Mouse (Mus musculus) monocyte, adult 5-6 weeks (primary cell): ENCODE results near the gene Slc17a4. TPM values are rescaled to one million over a fixed set of nuclear protein-coding genes. Genes with fewer than 3 reads are reported as not detected.
A peak's percentile ranks its signal among the peaks of the same experiment; 100 is the strongest.

Experiments
- ATAC-seq: fragments of 153-309, 156-312 bp; replicated peaks from 2 replicates; pipeline ENCODE4 v1.8.0; 2017; ENCODE audit warnings: mild to moderate bottlenecking; ENCODE audit not compliant: low TSS enrichment, insufficient number of reproducible peaks, severe bottlenecking, poor library complexity, low FRiP score
- total RNA-seq: library from RNA; stranded (forward); fragments of 200-1000, 200-491, 200-594 nt; gene quantifications from 3 replicates; pipeline ENCODE4 v1.2.3, GENCODE M21; 2017

Slc17a4 gene
- not detected in 3 replicates for total RNA-seq

- ATAC-seq, result no peak
Measured at GRCm38 (mm10) chr13:23914376-23915167, at the start of gene Slc17a4. Gene Slc17a4, minus strand, starts transcription at chr13:23915009.

DNA sequence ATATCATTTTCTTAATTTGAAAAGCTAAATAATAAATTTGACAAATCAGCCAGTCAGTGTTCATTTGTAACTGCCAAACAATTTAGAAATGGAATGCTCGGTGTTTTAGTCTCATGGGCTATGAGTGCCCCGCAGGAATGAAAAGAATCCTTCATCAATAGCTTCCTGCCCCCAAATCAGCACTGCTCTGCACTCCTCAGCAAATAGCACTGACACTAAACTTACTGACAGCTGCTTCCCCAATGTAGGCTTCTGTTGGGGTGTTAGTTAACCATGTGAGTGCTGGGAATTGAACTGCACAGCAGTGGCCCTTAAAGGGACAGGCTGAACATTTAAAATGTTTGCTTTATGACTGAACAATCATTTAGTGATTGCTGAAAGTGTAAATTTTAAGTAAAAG lies 45.0 kb upstream of the Slc17a4 start:
- ATAC-seq, result no peak

DNA sequence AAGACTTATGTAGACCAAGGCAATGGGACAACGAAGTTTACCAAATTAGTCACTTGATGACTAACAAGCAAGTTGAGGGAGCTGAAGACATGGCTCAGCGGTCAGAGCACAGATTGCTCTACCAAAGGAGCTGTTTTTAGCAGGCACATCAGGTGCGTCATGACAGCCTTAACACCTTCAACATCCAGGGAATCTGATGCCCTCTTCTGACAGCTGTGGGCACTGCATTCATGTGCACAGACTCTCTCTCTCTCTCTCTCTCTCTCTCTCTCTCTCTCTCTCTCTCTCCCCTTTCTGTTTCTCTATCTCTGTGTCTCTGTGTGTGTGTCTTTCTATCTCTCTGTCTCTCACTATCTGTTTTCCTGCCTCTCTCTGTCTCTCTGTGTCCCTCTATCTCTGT lies 36.1 kb upstream of the Slc17a4 start:
- no peak for ATAC-seq

DNA sequence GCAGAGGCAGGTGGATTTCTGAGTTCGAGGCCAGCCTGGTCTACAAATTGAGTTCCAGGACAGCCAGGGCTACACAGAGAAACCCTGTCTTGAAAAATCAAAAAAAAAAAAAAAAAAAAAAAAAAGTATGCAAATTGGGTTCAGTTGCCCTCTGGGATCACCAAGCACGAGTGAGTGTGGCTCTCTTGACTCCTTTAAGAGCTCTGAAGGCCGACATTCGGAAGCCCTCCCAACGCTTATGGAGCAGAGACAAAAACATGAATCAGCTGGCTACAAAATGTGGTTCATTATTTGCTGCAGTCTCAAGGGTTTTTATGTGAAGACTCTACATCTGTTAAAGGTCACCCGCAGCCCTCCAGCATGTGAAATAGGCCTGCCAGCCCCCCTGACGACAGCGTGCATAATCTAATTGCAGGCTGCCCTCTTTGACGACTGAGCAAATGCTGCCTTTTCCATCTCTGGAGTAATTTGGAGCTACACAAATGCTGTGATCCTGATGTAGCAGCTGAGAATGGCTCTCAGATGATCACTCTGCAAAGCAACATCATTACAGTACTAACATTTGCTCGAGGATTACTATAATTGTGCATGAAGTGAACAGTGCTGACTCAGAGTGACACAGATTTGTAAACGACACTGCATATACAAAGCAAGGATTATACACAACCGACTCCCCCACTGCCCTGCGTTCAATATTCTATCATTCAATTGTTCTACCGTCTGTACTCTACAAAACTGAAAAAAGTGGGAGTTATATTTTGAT lies 34.9 kb upstream of the Slc17a4 start:
- no peak for ATAC-seq

DNA sequence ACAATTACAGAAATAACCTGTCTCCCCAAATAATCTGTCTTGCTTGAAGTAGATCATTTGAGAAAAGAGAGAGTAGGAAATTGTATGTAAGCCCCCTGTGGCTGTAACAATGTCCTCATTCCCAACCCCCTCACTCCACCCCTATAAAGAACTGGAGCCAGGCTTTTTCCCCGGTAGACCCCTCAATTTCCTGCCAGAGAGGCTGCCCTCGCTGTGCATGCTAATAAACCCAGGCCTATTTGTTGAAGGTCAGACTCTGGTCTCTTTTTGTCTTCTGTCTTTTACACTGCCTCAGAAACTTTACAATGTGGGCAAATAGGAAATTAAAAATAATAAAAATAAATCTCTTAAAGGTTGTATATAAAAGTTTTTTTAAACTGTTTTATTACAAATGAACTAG lies 31.4 kb upstream of the Slc17a4 start:
- ATAC-seq, result no peak

GRCm38 (mm10) chr13:23942861-23943260 lies 28.1 kb upstream of the Slc17a4 start:
- no peak for ATAC-seq

- no peak for ATAC-seq
Measured at GRCm38 (mm10) chr13:23940291-23940690, 25.5 kb upstream of the Slc17a4 start.

DNA sequence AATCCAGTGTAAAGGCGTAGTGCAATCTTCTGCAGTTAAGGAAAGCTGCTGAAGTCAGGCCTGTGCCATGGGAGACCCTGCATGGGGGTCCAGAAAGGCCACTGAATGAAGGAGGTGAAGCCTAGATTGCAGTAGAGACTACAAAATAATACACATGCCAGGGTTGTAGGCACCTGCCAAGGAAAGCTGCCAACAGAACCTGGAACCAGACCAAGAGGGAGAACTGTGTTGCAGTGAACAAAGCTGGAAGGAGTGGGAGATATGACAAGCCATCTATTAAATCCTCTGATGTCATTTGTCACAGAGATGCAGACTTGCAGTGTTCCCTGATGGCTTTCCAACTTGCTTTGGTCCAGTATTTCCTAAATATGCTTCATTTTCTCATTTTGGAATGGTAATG lies 23.9 kb upstream of the Slc17a4 start:
- ATAC-seq, result no peak

- ATAC-seq, result no peak
Measured at GRCm38 (mm10) chr13:23934211-23934520, 19.4 kb upstream of the Slc17a4 start, which contains the start of gene Hist1h2aa. Gene Hist1h2aa, plus strand, starts transcription at chr13:23934462.

DNA sequence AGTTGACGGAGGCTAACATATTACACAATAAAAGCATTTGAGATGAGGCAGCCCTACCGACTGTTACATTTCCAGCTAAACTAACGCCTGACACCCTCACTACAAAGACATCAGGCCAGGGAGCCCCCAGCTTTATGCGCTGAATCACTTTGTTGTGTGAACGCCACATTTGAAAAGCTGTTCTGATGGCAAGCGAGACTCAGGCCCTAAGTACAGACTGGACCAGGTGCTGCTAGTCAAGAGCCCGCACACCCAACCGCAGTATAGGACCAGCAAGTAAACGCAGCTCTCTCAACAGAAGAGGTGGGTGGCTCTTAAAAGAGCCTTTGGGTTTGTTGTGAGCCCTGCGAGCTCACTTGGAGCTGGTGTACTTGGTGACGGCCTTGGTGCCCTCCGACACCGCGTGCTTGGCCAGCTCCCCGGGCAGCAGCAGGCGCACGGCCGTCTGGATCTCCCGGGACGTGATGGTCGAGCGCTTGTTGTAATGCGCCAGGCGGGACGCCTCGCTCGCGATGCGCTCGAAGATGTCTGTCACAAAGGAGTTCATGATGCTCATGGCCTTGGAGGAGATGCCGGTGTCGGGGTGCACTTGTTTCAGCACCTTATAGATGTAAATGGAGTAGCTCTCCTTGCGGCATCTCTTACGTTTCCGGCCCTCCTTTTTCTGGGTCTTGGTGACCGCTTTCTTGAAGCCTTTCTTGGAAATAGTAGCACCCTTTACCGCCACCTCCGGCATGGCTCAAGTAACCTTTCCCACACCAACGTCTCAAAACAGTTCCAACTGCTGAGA lies 18.8 kb upstream of the Slc17a4 start, which contains the start of gene Hist1h2ba:
TSS of gene Hist1h2ba (minus strand) at position 736 of the 790 bp plus-strand sequence.
- ATAC-seq, result no peak

GRCm38 (mm10) chr13:23930904-23931303 lies 16.1 kb upstream of the Slc17a4 start:
- no peak for ATAC-seq

DNA sequence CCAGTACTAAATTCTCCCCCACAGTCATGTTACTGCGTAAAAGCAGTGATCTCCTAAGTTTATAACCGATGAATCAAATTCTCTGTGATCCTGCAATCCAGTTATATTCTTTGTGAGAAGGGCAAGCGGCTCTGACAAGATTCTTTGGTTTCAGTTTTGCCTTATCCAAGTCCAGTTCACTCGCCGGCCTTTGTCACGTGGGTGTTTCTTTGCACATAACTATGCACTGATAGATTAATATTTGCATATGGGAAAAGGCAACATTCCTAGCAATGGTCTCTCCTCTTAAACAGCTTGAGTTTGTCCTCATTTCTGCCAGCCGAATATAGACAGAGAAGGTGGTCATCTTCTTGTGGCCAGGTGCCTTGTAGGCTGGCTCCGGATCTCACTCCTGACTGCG lies 15.7 kb upstream of the Slc17a4 start:
- no peak for ATAC-seq

DNA sequence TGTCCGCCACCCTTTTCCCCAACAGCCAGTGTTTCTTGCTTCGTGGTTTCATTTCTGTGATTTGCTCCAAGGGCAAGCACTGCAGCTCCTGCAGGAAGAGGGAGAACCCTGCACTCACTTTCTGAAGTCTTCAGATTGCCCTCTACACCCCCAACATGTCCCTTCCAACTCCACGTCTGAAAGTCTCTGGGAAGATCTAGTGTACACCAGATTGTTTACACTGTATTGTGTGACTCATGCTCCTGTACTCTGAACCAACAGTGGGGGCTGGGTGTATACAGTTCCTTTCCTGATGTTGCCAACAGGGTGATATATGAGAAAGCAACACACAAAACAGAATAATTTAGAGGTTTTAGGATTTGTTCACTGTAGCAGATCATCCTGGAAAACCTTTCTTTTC lies 13.8 kb upstream of the Slc17a4 start:
- ATAC-seq, result no peak

DNA sequence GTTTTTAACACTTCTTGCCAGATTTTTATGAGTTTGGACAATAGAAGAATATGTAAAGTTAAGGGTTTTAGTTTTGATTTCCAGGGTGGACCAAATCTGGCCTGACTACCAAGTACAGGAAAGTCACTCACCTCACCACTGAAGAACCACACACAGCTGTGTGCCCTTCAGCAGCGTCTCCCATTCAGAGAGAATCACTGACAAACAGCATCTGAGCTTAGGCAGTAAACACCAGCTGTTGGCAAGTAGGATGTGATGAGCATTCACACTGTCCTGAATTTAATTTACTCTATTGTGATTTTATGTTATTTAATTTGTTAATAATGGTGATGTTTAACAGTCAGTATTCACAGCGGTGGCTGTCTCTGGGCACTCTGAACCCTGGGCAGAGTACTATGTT lies 11.0 kb upstream of the Slc17a4 start:
- no peak for ATAC-seq

GRCm38 (mm10) chr13:23917674-23918073 lies 2.9 kb upstream of the Slc17a4 start:
- ATAC-seq, result no peak

- no peak for ATAC-seq
Measured at GRCm38 (mm10) chr13:23916132-23916531, 1.3 kb upstream of the Slc17a4 start.

DNA sequence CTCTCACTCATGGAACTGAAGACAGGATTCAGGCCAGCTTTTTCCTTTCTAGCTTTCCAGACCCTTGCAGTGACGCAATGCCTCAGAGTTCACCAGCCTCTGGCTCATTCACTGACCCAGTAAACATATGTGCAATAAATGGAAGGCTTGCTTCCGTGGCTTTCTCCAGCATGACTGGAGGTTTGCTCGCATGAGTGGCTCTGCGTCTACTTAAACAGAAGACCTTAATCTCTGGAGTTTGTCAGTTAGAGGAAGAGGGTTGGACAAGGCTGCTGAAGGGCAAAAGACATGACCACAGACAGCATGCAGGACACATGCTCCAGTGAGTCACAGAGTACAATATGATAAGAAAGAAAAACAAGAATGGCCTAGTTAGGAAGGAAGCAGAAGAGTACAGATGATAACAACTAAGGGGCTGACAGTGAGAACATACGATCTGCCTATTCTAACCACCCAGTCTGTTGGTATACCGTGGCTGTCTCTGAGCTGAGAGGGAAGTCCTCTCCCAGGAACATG lies 960 bp downstream of the Slc17a4 start:
- peak; percentile 53 for ATAC-seq

DNA sequence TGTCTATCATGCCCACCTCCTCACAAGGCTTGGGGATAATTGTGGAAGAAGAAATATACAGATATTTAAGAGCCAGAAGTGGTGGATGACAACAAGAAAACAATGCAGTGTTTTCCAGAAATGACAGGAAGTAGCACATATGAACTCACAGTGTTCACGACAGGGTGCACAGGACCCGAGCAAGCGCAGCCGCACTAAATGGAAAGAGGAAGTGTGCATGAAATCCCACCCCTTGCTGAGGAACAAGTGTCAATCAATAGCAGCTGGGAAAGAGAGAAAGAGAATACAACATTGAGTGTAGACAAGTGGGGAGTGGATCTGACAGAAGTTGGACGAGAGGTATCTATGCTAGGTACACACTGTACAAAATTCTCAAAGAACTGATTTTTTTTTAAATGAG lies 3.5 kb downstream of the Slc17a4 start:
- ATAC-seq, result no peak; the same call in 1 of the 2 replicates

DNA sequence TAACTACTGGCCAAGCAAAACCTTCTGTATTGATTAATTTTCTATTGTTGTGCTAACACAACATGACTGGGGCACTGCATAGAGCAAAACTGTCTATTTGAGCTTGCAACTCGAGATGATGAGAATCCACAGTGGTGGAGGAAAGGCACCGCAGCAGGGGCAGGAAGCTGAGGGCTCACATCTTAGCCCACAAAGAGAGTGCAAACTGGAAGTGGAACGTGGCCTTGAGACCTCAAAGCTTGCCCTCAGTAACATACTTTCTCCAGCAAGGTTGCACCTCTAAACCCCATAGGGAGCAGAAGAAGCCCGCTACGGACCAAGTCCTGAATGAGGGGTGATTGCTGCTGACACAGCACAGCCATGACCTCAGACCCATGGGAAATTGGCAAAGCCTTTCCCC lies 4.7 kb downstream of the Slc17a4 start:
- no peak for ATAC-seq
